Mouse (Mus musculus): ENCODE data around the gene Tmem132b. TPM values are rescaled to one million over a fixed set of nuclear protein-coding genes. Genes with fewer than 3 reads are reported as not detected.

Tmem132b gene
- polyA plus RNA-seq, 1 experiment from 2014 or later, result 0.27 TPM

- Histone ChIP-seq H3K4me1 (no peaks in the 10 kb centered on the region), H3K27me3 (ENCODE audit: poor library complexity, severe bottlenecking) (no peaks in the 10 kb centered on the region), H3K4me3 (no peak overlapping the region), H3K9me3 (peaks cover 3% of the 10 kb centered on the region; the same call in 1 of the 2 replicates), H3K36me3 (replicated peaks) (no peaks in the 10 kb centered on the region), H3K27ac (no peak overlapping the region)
- 77% methylated on average over 6 of the region's 6 CpGs for WGBS
- DNase-seq (ENCODE audit: extremely low spot score, low spot score), result no peak
Measured at GRCm38 (mm10) chr5:125563492-125563891, 31.9 kb downstream of the Tmem132b start.

GRCm38 (mm10) chr5:125565725-125566124 lies 34.2 kb downstream of the Tmem132b start:
- no peaks in the 10 kb centered on the region for H3K4me1 ChIP-seq
- no peak overlapping the region for H3K27ac ChIP-seq
- H3K9me3 ChIP-seq, result peaks cover 3% of the 10 kb centered on the region; the same call in 1 of the 2 replicates
- DNase-seq (ENCODE audit: extremely low spot score, low spot score), result no peak
- H3K27me3 ChIP-seq (ENCODE audit: poor library complexity, severe bottlenecking), result no peaks in the 10 kb centered on the region
- no peak overlapping the region for H3K4me3 ChIP-seq
- H3K36me3 ChIP-seq (replicated peaks), result no peaks in the 10 kb centered on the region
- 84% methylated on average over 11 of the region's 11 CpGs for WGBS

GRCm38 (mm10) chr5:125568457-125568856 lies 36.9 kb downstream of the Tmem132b start:
- H3K27ac ChIP-seq, result no peak overlapping the region
- H3K4me3 ChIP-seq, result no peak overlapping the region
- no peaks in the 10 kb centered on the region for H3K27me3 ChIP-seq (ENCODE audit: poor library complexity, severe bottlenecking)
- H3K9me3 ChIP-seq, result no peaks in the 10 kb centered on the region; the same call in 1 of the 2 replicates
- no peaks in the 10 kb centered on the region for H3K36me3 ChIP-seq (replicated peaks)
- no peak for DNase-seq (ENCODE audit: extremely low spot score, low spot score)
- H3K4me1 ChIP-seq, result no peaks in the 10 kb centered on the region

- Histone ChIP-seq H3K4me1 (peaks cover 29% of the 10 kb centered on the region), H3K36me3 (replicated peaks) (no peaks in the 10 kb centered on the region), H3K4me3 (no peak overlapping the region), H3K27ac (no peak overlapping the region), H3K27me3 (ENCODE audit: poor library complexity, severe bottlenecking) (peaks cover 5% of the 10 kb centered on the region; the same call in 1 of the 2 replicates), H3K9me3 (no peaks in the 10 kb centered on the region; the same call in 1 of the 2 replicates)
- WGBS, result 92% methylated on average over 5 of the region's 5 CpGs
- no peak for DNase-seq (ENCODE audit: extremely low spot score, low spot score)
Measured at GRCm38 (mm10) chr5:125572011-125572410, 40.4 kb downstream of the Tmem132b start.

GRCm38 (mm10) chr5:125574886-125575285 lies 43.3 kb downstream of the Tmem132b start:
- peak overlapping the region; percentile 36 for H3K27ac ChIP-seq
- peaks cover 34% of the 10 kb centered on the region for H3K4me1 ChIP-seq
- peaks cover 6% of the 10 kb centered on the region; the same call in 1 of the 2 replicates for H3K27me3 ChIP-seq (ENCODE audit: poor library complexity, severe bottlenecking)
- WGBS, result 2% methylated on average over 8 of the region's 8 CpGs
- H3K36me3 ChIP-seq (replicated peaks), result no peaks in the 10 kb centered on the region
- H3K9me3 ChIP-seq, result no peaks in the 10 kb centered on the region; the same call in 1 of the 2 replicates
- peak; percentile 36 for DNase-seq (ENCODE audit: extremely low spot score, low spot score)
- H3K4me3 ChIP-seq, result no peak overlapping the region

- 85% methylated on average over 2 of the region's 2 CpGs for WGBS
- H3K27me3 ChIP-seq (ENCODE audit: poor library complexity, severe bottlenecking), result peaks cover 6% of the 10 kb centered on the region; the same call in 1 of the 2 replicates
- no peak overlapping the region for H3K4me3 ChIP-seq
- no peak overlapping the region for H3K27ac ChIP-seq
- H3K36me3 ChIP-seq (replicated peaks), result no peaks in the 10 kb centered on the region
- H3K9me3 ChIP-seq, result no peaks in the 10 kb centered on the region; the same call in 1 of the 2 replicates
- no peak for DNase-seq (ENCODE audit: extremely low spot score, low spot score)
- H3K4me1 ChIP-seq, result peaks cover 34% of the 10 kb centered on the region
Measured at GRCm38 (mm10) chr5:125575866-125576265, 44.3 kb downstream of the Tmem132b start.

GRCm38 (mm10) chr5:125578661-125579060 lies 47.1 kb downstream of the Tmem132b start:
- DNase-seq (ENCODE audit: extremely low spot score, low spot score), result no peak
- Histone ChIP-seq H3K27me3 (ENCODE audit: poor library complexity, severe bottlenecking) (peaks cover 6% of the 10 kb centered on the region; the same call in 1 of the 2 replicates), H3K4me3 (no peak overlapping the region), H3K36me3 (replicated peaks) (no peaks in the 10 kb centered on the region), H3K9me3 (no peaks in the 10 kb centered on the region; the same call in 1 of the 2 replicates), H3K4me1 (peaks cover 34% of the 10 kb centered on the region), H3K27ac (no peak overlapping the region)
- 89% methylated on average over 13 of the region's 13 CpGs for WGBS

GRCm38 (mm10) chr5:125579153-125579552 lies 47.6 kb downstream of the Tmem132b start:
- Histone ChIP-seq H3K36me3 (replicated peaks) (no peaks in the 10 kb centered on the region), H3K27ac (no peak overlapping the region), H3K27me3 (ENCODE audit: poor library complexity, severe bottlenecking) (peaks cover 6% of the 10 kb centered on the region; the same call in 1 of the 2 replicates), H3K4me1 (peaks cover 32% of the 10 kb centered on the region), H3K4me3 (no peak overlapping the region), H3K9me3 (no peaks in the 10 kb centered on the region; the same call in 1 of the 2 replicates)
- 52% methylated on average over 4 of the region's 4 CpGs for WGBS
- DNase-seq (ENCODE audit: extremely low spot score, low spot score), result no peak

- H3K4me1 ChIP-seq, result peaks cover 3% of the 10 kb centered on the region
- no peak overlapping the region for H3K4me3 ChIP-seq
- no peak overlapping the region for H3K27ac ChIP-seq
- DNase-seq (ENCODE audit: extremely low spot score, low spot score), result no peak
- H3K36me3 ChIP-seq (replicated peaks), result no peaks in the 10 kb centered on the region
- no peaks in the 10 kb centered on the region for H3K27me3 ChIP-seq (ENCODE audit: poor library complexity, severe bottlenecking)
- H3K9me3 ChIP-seq, result no peaks in the 10 kb centered on the region; the same call in 1 of the 2 replicates
- WGBS, result 86% methylated on average over 2 of the region's 2 CpGs
Measured at GRCm38 (mm10) chr5:125583298-125583697, 51.7 kb downstream of the Tmem132b start.

GRCm38 (mm10) chr5:125583836-125584235 lies 52.3 kb downstream of the Tmem132b start:
- Histone ChIP-seq H3K36me3 (replicated peaks) (no peaks in the 10 kb centered on the region), H3K9me3 (no peaks in the 10 kb centered on the region; the same call in 1 of the 2 replicates), H3K27me3 (ENCODE audit: poor library complexity, severe bottlenecking) (no peaks in the 10 kb centered on the region), H3K4me3 (no peak overlapping the region), H3K27ac (no peak overlapping the region), H3K4me1 (peaks cover 8% of the 10 kb centered on the region)
- 87% methylated on average over 8 of the region's 8 CpGs for WGBS
- no peak for DNase-seq (ENCODE audit: extremely low spot score, low spot score)

- no peak for DNase-seq (ENCODE audit: extremely low spot score, low spot score)
Measured at GRCm38 (mm10) chr5:125585211-125585610, 53.6 kb downstream of the Tmem132b start.

GRCm38 (mm10) chr5:125588203-125588602 lies 56.6 kb downstream of the Tmem132b start:
- Histone ChIP-seq H3K4me3 (no peak overlapping the region), H3K27ac (no peak overlapping the region), H3K27me3 (ENCODE audit: poor library complexity, severe bottlenecking) (peaks cover 15% of the 10 kb centered on the region), H3K4me1 (peaks cover 19% of the 10 kb centered on the region), H3K36me3 (replicated peaks) (no peaks in the 10 kb centered on the region), H3K9me3 (no peaks in the 10 kb centered on the region)
- 64% methylated on average over 7 of the region's 7 CpGs for WGBS
- no peak for DNase-seq (ENCODE audit: extremely low spot score, low spot score)

More at GRCm38 (mm10) chr5:125585211-125585610, 53.6 kb downstream of the Tmem132b start:
- no peak overlapping the region for H3K4me3 ChIP-seq
- no peak overlapping the region for H3K27ac ChIP-seq
- H3K36me3 ChIP-seq (replicated peaks), result no peaks in the 10 kb centered on the region
- peaks cover 19% of the 10 kb centered on the region for H3K4me1 ChIP-seq
- 85% methylated on average over 5 of the region's 5 CpGs for WGBS
- H3K27me3 ChIP-seq (ENCODE audit: poor library complexity, severe bottlenecking), result peaks cover 6% of the 10 kb centered on the region; the same call in 1 of the 2 replicates
- H3K9me3 ChIP-seq, result no peaks in the 10 kb centered on the region

- WGBS, result 4% methylated on average over 18 of the region's 18 CpGs
- no peaks in the 10 kb centered on the region for H3K36me3 ChIP-seq (replicated peaks)
- DNase-seq (ENCODE audit: extremely low spot score, low spot score), result peak; percentile 71
Measured at GRCm38 (mm10) chr5:125588876-125589667, 57.5 kb downstream of the Tmem132b start.

More at GRCm38 (mm10) chr5:125588876-125589667, 57.5 kb downstream of the Tmem132b start:
- H3K27ac ChIP-seq, result peak overlapping the region; percentile 81
- no peaks in the 10 kb centered on the region for H3K9me3 ChIP-seq
- peak overlapping the region; percentile 56 for H3K4me3 ChIP-seq
- H3K4me1 ChIP-seq, result peaks cover 19% of the 10 kb centered on the region
- H3K27me3 ChIP-seq (ENCODE audit: poor library complexity, severe bottlenecking), result peaks cover 15% of the 10 kb centered on the region

All from forebrain, embryonic 10.5 days (tissue).